Mouse (Mus musculus): Measurements from ENCODE around the gene Btg1.

GRCm38 (mm10) chr10:96658906-96659305 is 42.1 kb downstream of the Btg1 start:
- TF ChIP-seq CTCF (IDR thresholded peaks at IDR 0.05; ENCODE audit: control insufficient read depth, insufficient read depth, insufficient replicate concordance, low read depth, low read length): no peak
- no peak for TF ChIP-seq POLR2A (IDR thresholded peaks at IDR 0.05; ENCODE audit: control insufficient read depth, low read depth, low read length)
